23 mouse cellular contexts compared by ENCODE assay signal in genomic region chr6:91268318-91268717, GRCm38 (mm10). TPM values are rescaled to one million over a fixed set of nuclear protein-coding genes. Genes with fewer than 3 reads are reported as not detected.
A peak's percentile ranks its signal among the peaks of the same experiment; 100 is the strongest.
DNase-seq lines count a peak whose midpoint lies in the region; ATAC-seq and TF ChIP-seq lines count a peak whose summit lies in the region.
"Had no signal": no experiment of that assay in that cellular context is flagged by ENCODE, and none has a peak within 500 bp of the region (broad histone marks: within the 10 kb centered on the region; RNA-seq: fewer than 3 reads in every experiment).

No protein-coding gene starts in this region.

- no peak overlapping the region for H3K4me2 ChIP-seq in limb, embryonic 11.5 days (ENCODE audit: low read depth, severe bottlenecking)
- H3K4me2 ChIP-seq: embryonic facial prominence, embryonic 13.5 days; heart, embryonic 11.5 days; heart, embryonic 15.5 days; hindbrain, embryonic 13.5 days had no signal

- H3K4me3 ChIP-seq in gastrocnemius, adult 2 months: no peak overlapping the region
- no peak overlapping the region for H3K4me3 ChIP-seq in limb, embryonic 11.5 days (ENCODE audit: low read depth, low read length)
- H3K4me3 ChIP-seq: embryonic facial prominence, embryonic 13.5 days; erythroblast, embryonic 14.5 days; heart, adult 2 months; heart, embryonic 15.5 days; hindbrain, embryonic 13.5 days had no signal

- H3K36me3 ChIP-seq in limb, embryonic 11.5 days (ENCODE audit: control insufficient read depth, insufficient read depth, low read length): peaks cover 2% of the 10 kb centered on the region; the same call in 1 of the 2 replicates
- H3K36me3 ChIP-seq: G1E; hindbrain, embryonic 13.5 days had no signal

- intact Hi-C loops in gastrocnemius, adult 2 months (cut with DNase I): no loop called here

- no peak for TF ChIP-seq CTCF in gastrocnemius, adult 2 months (IDR thresholded peaks at IDR 0.05)

- peak; percentile 38 for DNase-seq in embryo, embryonic 10 days (ENCODE audit: low spot score)
- no peak for DNase-seq in embryo, embryonic 11 days
- DNase-seq in gastrocnemius, adult 2 months: peak; percentile 12
- no peak for DNase-seq in gastrocnemius, adult 18-20 months (ENCODE audit: low spot score)
- DNase-seq in ZHBTc4 (ENCODE audit: low read depth, low spot score): peak; percentile 74
- peak; percentile 34 for DNase-seq in limb, embryonic 11.5 days (ENCODE audit: low spot score)
- no peak for DNase-seq in cerebellum, adult 9-11 months
- DNase-seq: adrenal gland, postnatal 10 days; B cell, adult 2 months; cerebellum, adult 18-20 months; gastrocnemius, postnatal 14 days; heart, adult 2 months; heart, postnatal 14 days had no signal

- H3K4me1 ChIP-seq in limb, embryonic 11.5 days (ENCODE audit: control insufficient read depth, insufficient read depth, low read length): no peaks in the 10 kb centered on the region
- H3K4me1 ChIP-seq: embryonic facial prominence, embryonic 13.5 days had no signal

- no peaks in the 10 kb centered on the region for H3K9me3 ChIP-seq in limb, embryonic 11.5 days (ENCODE audit: control insufficient read depth, low read length)
- H3K9me3 ChIP-seq: embryonic facial prominence, embryonic 13.5 days; G1E; heart, embryonic 15.5 days; hindbrain, embryonic 13.5 days had no signal

- H3K9ac ChIP-seq in limb, embryonic 11.5 days (ENCODE audit: low read length): no peak overlapping the region
- H3K9ac ChIP-seq: embryonic facial prominence, embryonic 13.5 days; heart, embryonic 15.5 days; hindbrain, embryonic 13.5 days had no signal

- no peaks in the 10 kb centered on the region for H3K27me3 ChIP-seq in limb, embryonic 11.5 days (ENCODE audit: control insufficient read depth, insufficient read depth, low read length)
- H3K27me3 ChIP-seq: embryonic facial prominence, embryonic 13.5 days; hindbrain, embryonic 13.5 days had no signal

- no peak overlapping the region for H3K27ac ChIP-seq in gastrocnemius, adult 2 months
- H3K27ac ChIP-seq in limb, embryonic 11.5 days (replicated peaks; ENCODE audit: low read depth, low read length): no peak overlapping the region
- H3K27ac ChIP-seq: embryonic facial prominence, embryonic 13.5 days; heart, adult 2 months; heart, embryonic 15.5 days; hindbrain, embryonic 13.5 days; hindbrain, postnatal 0 days had no signal

- WGBS in limb, embryonic 11.5 days: 15% methylated on average over 9 of the region's 9 CpGs

- ATAC-seq in limb, embryonic 11.5 days (ENCODE audit: insufficient number of reproducible peaks, low FRiP score, low TSS enrichment, low read depth): no peak
- ATAC-seq in megakaryocyte-erythroid progenitor cell, adult 5-6 weeks (replicated peaks; ENCODE audit: low FRiP score, low TSS enrichment, poor library complexity, severe bottlenecking): no peak
- ATAC-seq: CD4-positive, CD25-positive, alpha-beta regulatory T cell, adult 4 months; hindbrain, postnatal 0 days had no signal

RNA-seq across cellular contexts. Expression of gene Fbln2, which starts 56.1 kb away (rescaled TPM):
- total RNA-seq in gastrocnemius, adult 2 months (2021): 10 to 100 TPM; 43.6 to 64.7 TPM
- total RNA-seq in gastrocnemius, adult 18-20 months (2021): 10 to 100 TPM; 40.1 to 51.6 TPM
- 78.7 and 79.9 TPM in 2 replicates for polyA plus RNA-seq in limb, embryonic 11.5 days (2014; fragmentation: Nextera tagmentation; extraction: Ambion mirVana)
- not detected in 2 replicates for total RNA-seq in megakaryocyte-erythroid progenitor cell, adult 5-6 weeks (2014; fragmentation: Nextera tagmentation)
- total RNA-seq in megakaryocyte-erythroid progenitor cell, adult 5-6 weeks (2017): not detected in 2 replicates
- total RNA-seq: hematopoietic stem cell, adult 5-6 weeks had no signal
- polyA plus RNA-seq: G1E had no signal

Comparison
In these comparisons a context has a peak if more than half of its experiments do, and no peak if none do; other contexts are left out.
1. DNase-seq: peak in embryo, embryonic 10 days (single experiment), gastrocnemius, adult 2 months (single experiment), ZHBTc4 (single experiment) and limb, embryonic 11.5 days (single experiment); none in embryo, embryonic 11 days (single experiment), gastrocnemius, adult 18-20 months (single experiment) and cerebellum, adult 9-11 months (single experiment).
2. RNA of gene Fbln2, which starts 56.1 kb away (total RNA-seq): 43.6 to 64.7 TPM in gastrocnemius, adult 2 months and 40.1 to 51.6 TPM in gastrocnemius, adult 18-20 months; not detected in megakaryocyte-erythroid progenitor cell, adult 5-6 weeks; every median in the first group is over 10 times any median in the second.